Mouse (Mus musculus) layer of hippocampus, adult 8-10 months (tissue): ENCODE measurements around the gene Creb3l2. TPM values are rescaled to one million over a fixed set of nuclear protein-coding genes. Genes with fewer than 3 reads are reported as not detected.

ENCODE experiments used
- DNase-seq, 2 experiments: peaks; one replicate each; pipeline ENCODE4 v3.0.0; 2022; ENCODE audit warnings: low spot score in 2 of 2
- total RNA-seq, 4 experiments: library from RNA; stranded (reverse); gene quantifications; 2 replicates each; pipeline ENCODE4 v1.2.4; 2022

The Creb3l2 gene
- total RNA-seq, 4 experiments from 2014 or later, result 10.3 to 15.9 (median 12.8) TPM

DNA sequence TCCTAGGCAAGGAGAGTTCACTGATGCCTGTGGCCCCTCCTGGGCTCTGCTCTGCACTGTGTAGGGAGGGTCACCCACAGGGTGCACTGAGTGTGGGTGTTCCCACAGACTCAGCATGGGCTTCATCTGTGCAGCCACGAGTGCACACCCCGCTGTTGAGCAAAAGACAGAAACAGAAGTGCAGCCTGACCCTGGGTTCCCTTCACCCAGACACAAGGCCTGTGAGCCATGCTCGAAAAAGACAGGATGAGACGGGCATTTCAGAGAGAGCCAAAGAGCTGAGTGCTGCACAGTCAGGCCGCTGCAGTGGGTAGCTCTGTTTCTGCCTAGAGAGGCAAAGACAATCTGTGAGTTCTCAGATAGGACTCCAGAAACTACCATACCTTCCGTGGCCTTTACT is 114.4 kb downstream of the Creb3l2 start:
- DNase-seq, result no peak

DNA sequence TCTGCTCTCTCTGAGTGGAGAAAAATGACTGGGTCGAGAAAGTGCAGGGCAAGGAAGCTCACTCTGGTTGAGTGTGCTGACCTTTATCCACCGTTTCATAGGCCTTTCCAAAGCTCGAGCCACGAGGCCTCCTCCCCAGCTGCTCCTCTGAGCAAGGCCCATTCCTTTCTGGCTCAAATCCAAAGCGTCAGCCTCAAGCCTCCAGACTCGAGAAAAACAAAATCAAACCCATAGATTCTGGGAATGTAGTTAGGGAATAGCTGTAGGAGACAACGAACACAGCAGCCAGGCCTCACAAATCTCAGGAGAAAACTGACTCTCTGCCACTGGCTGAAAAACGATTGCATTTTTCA is 115.4 kb downstream of the Creb3l2 start:
- no peak for DNase-seq

- no peak for DNase-seq
Measured at GRCm38 (mm10) chr6:37325906-37326602, 115.9 kb downstream of the Creb3l2 start.

- DNase-seq, result no peak
Measured at GRCm38 (mm10) chr6:37325076-37325475, 116.9 kb downstream of the Creb3l2 start.

GRCm38 (mm10) chr6:37322641-37323040 is 119.3 kb downstream of the Creb3l2 start:
- DNase-seq, result no peak

GRCm38 (mm10) chr6:37322088-37322487 is 119.9 kb downstream of the Creb3l2 start:
- peak; percentile 81 to 83 for DNase-seq

DNA sequence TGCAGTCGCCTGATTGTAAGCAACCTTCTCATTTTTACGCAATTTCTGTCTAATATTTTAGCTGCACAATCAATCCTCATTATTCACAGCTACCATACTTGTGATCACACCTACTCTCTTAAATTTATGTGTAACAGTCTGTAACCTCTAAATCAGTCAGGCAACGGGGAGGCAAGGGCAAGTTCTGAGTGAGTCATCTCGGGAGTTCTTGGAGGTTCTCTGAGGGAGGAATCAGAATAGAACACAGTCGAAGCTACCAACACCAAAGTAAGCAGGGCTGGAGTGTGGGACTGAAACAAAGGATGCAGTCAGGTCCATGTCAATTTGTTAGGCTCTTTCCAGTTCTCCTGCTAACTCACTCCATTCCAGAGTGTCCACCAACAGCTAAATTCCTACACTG is 124.0 kb downstream of the Creb3l2 start:
- DNase-seq, result no peak

GRCm38 (mm10) chr6:37315440-37315839 is 126.5 kb downstream of the Creb3l2 start:
- DNase-seq, result no peak

- no peak for DNase-seq
Measured at GRCm38 (mm10) chr6:37310601-37311000, 131.3 kb downstream of the Creb3l2 start.

- DNase-seq, result no peak
Measured at GRCm38 (mm10) chr6:37306616-37307015, 135.3 kb downstream of the Creb3l2 start.

GRCm38 (mm10) chr6:37300492-37300891 is 141.5 kb downstream of the Creb3l2 start:
- no peak for DNase-seq

GRCm38 (mm10) chr6:37299562-37300390 is 142.2 kb downstream of the Creb3l2 start, which contains the start of gene Dgki:
Dgki (minus strand) TSS chr6:37300184.
- peak; percentile 81 for DNase-seq

DNA sequence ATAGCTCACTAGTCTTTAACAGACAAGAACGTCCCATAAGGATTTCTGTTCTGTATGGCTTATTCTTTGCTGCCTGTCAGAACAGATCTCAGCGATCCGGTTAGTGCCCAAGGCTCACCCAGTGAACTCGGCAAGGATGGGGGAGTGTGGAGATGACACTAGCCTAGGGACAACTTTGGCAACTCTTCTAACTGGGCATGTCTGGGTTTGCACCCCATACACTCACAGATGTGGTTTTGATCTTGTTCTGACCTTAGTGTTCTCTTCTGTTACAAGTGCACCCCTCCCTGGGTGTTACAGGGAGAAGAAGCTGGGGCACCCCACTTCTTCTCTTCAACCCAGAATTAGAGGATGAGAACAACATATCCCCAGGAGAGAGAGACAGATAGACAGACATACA is 143.0 kb downstream of the Creb3l2 start:
- DNase-seq, result no peak

- DNase-seq, result no peak
Measured at GRCm38 (mm10) chr6:37297744-37298482, 144.0 kb downstream of the Creb3l2 start.

DNA sequence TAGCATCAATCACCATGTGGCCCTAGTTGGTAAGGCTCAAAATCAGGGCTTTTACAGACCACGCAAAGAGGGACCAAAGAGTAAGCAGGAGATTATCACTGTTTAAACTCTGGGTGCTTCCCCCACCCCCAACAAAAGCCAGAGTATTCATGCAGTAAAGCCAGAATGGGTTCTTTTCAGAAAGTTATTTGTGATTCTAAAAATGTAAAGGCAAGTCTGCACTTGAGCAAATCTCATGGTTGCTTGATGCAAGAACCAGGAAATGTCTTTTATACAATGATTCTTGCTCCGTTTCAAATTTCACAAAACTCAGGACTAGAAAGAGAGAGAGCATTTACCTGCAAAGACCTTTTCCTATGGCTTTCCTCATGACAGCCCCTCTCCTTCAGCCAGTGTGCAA is 149.9 kb downstream of the Creb3l2 start:
- DNase-seq, result no peak

GRCm38 (mm10) chr6:37291171-37291570 is 150.8 kb downstream of the Creb3l2 start:
- DNase-seq, result no peak

DNA sequence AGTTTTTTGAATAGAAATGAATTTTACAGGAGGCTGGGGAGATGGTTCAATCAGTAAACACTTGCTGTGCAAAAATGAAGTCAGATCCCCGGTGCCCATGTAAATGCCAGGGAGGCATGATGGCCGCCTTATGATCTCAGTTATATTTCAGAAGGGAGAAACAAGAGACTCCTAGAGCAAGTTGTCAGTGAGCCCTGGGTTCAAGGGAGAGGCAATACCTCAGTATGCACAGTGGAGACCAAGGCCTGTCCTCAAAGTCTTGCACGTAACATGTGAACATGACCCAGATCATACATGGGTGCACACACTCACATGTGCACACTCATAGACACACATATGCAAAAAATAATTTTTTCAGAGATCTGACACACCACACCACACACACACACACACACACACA is 151.3 kb downstream of the Creb3l2 start:
- no peak for DNase-seq

DNA sequence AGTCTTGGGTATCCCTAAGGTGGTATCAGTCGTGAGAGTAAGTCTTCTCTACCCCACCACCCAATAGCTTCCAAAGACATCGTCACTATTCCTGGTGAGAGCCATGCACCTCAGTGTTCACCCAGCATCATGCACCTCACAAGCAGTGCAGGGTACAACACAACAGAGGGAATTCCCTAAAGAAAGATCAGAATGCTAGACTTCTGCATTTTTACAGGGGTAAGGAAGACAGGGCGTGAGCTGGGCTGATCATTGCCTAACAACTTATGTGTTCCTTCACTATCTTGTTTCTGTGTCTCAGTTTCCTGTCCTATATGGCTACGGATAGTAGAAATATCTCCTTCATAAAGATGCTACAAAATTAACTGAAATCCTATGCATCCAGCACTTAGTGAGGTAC is 155.8 kb downstream of the Creb3l2 start:
- no peak for DNase-seq

GRCm38 (mm10) chr6:37284879-37285278 is 157.1 kb downstream of the Creb3l2 start:
- DNase-seq, result no peak

DNA sequence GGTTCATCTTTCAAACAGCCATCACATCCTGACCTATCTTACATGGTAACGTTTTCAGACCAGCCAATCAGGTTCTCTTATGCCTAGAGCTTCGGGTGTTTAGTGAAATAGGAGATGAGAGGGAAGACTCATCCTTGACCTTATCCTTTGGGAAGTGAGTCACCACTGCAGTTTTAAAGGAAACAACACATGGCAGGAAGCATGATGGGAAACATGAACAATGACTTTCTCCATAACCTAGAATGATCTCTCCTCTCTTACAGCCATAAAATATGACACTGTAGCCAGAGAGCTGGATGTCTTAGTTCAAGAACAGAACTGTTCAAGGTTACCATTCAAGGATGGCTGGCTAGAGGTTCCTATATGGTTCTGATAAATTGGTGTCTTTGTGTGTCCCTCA is 158.6 kb downstream of the Creb3l2 start:
- no peak for DNase-seq

DNA sequence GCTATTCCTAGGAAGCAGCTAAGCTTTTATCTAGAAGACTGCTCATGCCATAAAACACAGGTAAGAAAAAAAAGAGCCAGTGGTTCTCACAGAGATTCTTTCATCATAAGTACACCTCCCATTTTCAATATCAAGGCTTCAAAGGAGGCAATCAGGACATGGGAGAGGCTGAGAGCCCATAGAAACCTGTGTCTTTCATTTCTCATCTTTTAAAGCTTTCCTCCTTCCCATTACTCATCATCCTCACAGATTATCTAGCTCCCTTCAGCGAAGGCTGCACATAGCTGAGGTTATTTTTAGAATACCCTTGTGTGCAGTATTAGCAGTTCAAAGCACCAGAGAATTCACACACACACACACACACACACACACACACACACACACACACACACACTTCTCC is 159.3 kb downstream of the Creb3l2 start:
- no peak for DNase-seq
